Mouse (Mus musculus) heart, adult 11 months (tissue): Measurements from ENCODE around the gene Gm20605.

Experiments
- DNase-seq: peaks from one replicate; pipeline ENCODE4 v3.0.0; 2022

The Gm20605 gene

GRCm38 (mm10) chr5:137654746-137655145 lies 25.8 kb downstream of the Gm20605 start:
- DNase-seq = no peak

GRCm38 (mm10) chr5:137656977-137657376 lies 28.0 kb downstream of the Gm20605 start:
- DNase-seq = peak; percentile 97

- DNase-seq = peak; percentile 99
Measured at GRCm38 (mm10) chr5:137660064-137660688, 31.2 kb downstream of the Gm20605 start.

- no peak for DNase-seq
Measured at GRCm38 (mm10) chr5:137663057-137663456, 34.1 kb downstream of the Gm20605 start.

GRCm38 (mm10) chr5:137668971-137669370 lies 40.0 kb downstream of the Gm20605 start:
- DNase-seq = peak; percentile 96

GRCm38 (mm10) chr5:137670240-137670639 lies 41.3 kb downstream of the Gm20605 start:
- no peak for DNase-seq

GRCm38 (mm10) chr5:137671443-137672240 lies 42.7 kb downstream of the Gm20605 start:
- DNase-seq = peak; percentile 99

GRCm38 (mm10) chr5:137672361-137672760 lies 43.4 kb downstream of the Gm20605 start:
- DNase-seq = peak; percentile 92

- peak; percentile 85 for DNase-seq
Measured at GRCm38 (mm10) chr5:137673015-137673414, 44.0 kb downstream of the Gm20605 start.

- no peak for DNase-seq
Measured at GRCm38 (mm10) chr5:137674786-137675185, 45.8 kb downstream of the Gm20605 start.

GRCm38 (mm10) chr5:137677859-137678258 lies 48.9 kb downstream of the Gm20605 start:
- no peak for DNase-seq

GRCm38 (mm10) chr5:137678736-137679135 lies 49.8 kb downstream of the Gm20605 start:
- DNase-seq = peak; percentile 74

GRCm38 (mm10) chr5:137679726-137680125 lies 50.8 kb downstream of the Gm20605 start:
- no peak for DNase-seq

GRCm38 (mm10) chr5:137682526-137682925 lies 53.6 kb downstream of the Gm20605 start:
- DNase-seq = no peak

- peak; percentile 95 for DNase-seq
Measured at GRCm38 (mm10) chr5:137683388-137684293, 54.7 kb downstream of the Gm20605 start.

GRCm38 (mm10) chr5:137684294-137685123 lies 55.5 kb downstream of the Gm20605 start, which contains the start of gene Agfg2:
Gene Agfg2 (minus strand): TSS chr5:137684726.
- DNase-seq = peak; percentile 100

- no peak for DNase-seq
Measured at GRCm38 (mm10) chr5:137685653-137686052, 56.7 kb downstream of the Gm20605 start.

GRCm38 (mm10) chr5:137686127-137686790 lies 57.3 kb downstream of the Gm20605 start:
- DNase-seq = no peak

- DNase-seq = no peak
Measured at GRCm38 (mm10) chr5:137689974-137690373, 61.0 kb downstream of the Gm20605 start.

- DNase-seq = no peak
Measured at GRCm38 (mm10) chr5:137690531-137690930, 61.6 kb downstream of the Gm20605 start.

- DNase-seq = no peak
Measured at GRCm38 (mm10) chr5:137691881-137692280, 62.9 kb downstream of the Gm20605 start.
